Mouse (Mus musculus) midbrain, embryonic 13.5 days (tissue): ENCODE data around the gene Dock3. TPM values are rescaled to one million over a fixed set of nuclear protein-coding genes. Genes with fewer than 3 reads are reported as not detected.

ENCODE experiments used
- ATAC-seq: fragments of 200-750 bp; cut with Nextera tagmentation; 2 replicates; pipeline ENCODE4 v1.8.0; 2017; ENCODE audit warnings: mild to moderate bottlenecking, moderate TSS enrichment, moderate library complexity
- H3K27ac ChIP-seq: fragments of 300-500 bp; sonication (generic); 2 replicates; pipeline ENCODE4 v1.5.1; 2015; ENCODE audit warnings: inconsistent platforms, mild to moderate bottlenecking, moderate library complexity
- H3K27me3 ChIP-seq: fragments of 300-500 bp; sonication (generic); 2 replicates; pipeline ENCODE4 v1.6.1; 2015; ENCODE audit warnings: mild to moderate bottlenecking, inconsistent platforms
- H3K36me3 ChIP-seq: fragments of 300-500 bp; sonication (generic); 2 replicates; pipeline ENCODE4 v1.6.1; 2015; ENCODE audit warnings: mild to moderate bottlenecking, inconsistent platforms
- H3K4me1 ChIP-seq: fragments of 300-500 bp; sonication (generic); replicated peaks from 2 replicates; pipeline ENCODE4 v1.6.1; 2015; ENCODE audit warnings: inconsistent platforms
- H3K4me2 ChIP-seq: fragments of 300-500 bp; sonication (generic); replicated peaks from 2 replicates; pipeline ENCODE4 v1.6.1; 2015; ENCODE audit warnings: moderate library complexity, mild to moderate bottlenecking, inconsistent platforms
- H3K4me3 ChIP-seq: fragments of 300-500 bp; sonication (generic); replicated peaks from 2 replicates; pipeline ENCODE4 v1.5.1; 2015; ENCODE audit warnings: mild to moderate bottlenecking, inconsistent platforms
- H3K9ac ChIP-seq: fragments of 300-500 bp; sonication (generic); replicated peaks from 2 replicates; pipeline ENCODE4 v1.6.1; 2015; ENCODE audit warnings: mild to moderate bottlenecking, inconsistent platforms
- H3K9me3 ChIP-seq: fragments of 300-500 bp; sonication (generic); 2 replicates; pipeline ENCODE4 v1.6.1; 2016; ENCODE audit warnings: mild to moderate bottlenecking, inconsistent platforms
- WGBS: fragments of 180-500 bp; shearing (Covaris S2); methylation state at CpG from one replicate; pipeline ENCODE4 v1.1.7; 2015; 5-methylcytosine and 5-hydroxymethylcytosine counted together
- polyA plus RNA-seq: library from polyadenylated mRNA; unstranded; fragments of >200 nt; fragmentation: Nextera tagmentation; extraction: Ambion mirVana; gene quantifications from 2 replicates; pipeline ENCODE4 v1.2.1, GENCODE M21; 2015

Dock3 gene
- polyA plus RNA-seq, 1 experiment from 2014 or later: 20.2 TPM

GRCm38 (mm10) chr9:106884996-106885900, 346.5 kb downstream of the Dock3 start:
- WGBS: 20% methylated on average over 44 of the region's 44 CpGs
- ATAC-seq: no peak
- H3K9me3 ChIP-seq: no peaks in the 10 kb centered on the region
- H3K27me3 ChIP-seq: no peaks in the 10 kb centered on the region
- peaks cover 70% of the 10 kb centered on the region for H3K36me3 ChIP-seq
- peak overlapping the region; percentile 99 for H3K4me2 ChIP-seq
- peaks cover 79% of the 10 kb centered on the region for H3K4me1 ChIP-seq
- peak overlapping the region; percentile 99 for H3K9ac ChIP-seq
- peak overlapping the region; percentile 98 for H3K4me3 ChIP-seq
- H3K27ac ChIP-seq: peak overlapping the region; percentile 96

GRCm38 (mm10) chr9:106884306-106884705, 347.4 kb downstream of the Dock3 start:
- Histone ChIP-seq H3K27me3 (no peaks in the 10 kb centered on the region), H3K36me3 (peaks cover 66% of the 10 kb centered on the region), H3K9ac (peak overlapping the region; percentile 99), H3K4me1 (peaks cover 69% of the 10 kb centered on the region), H3K9me3 (no peaks in the 10 kb centered on the region), H3K4me3 (peak overlapping the region; percentile 98), H3K27ac (0 out of 2 replicates have a peak overlapping the region, but pooled peaks have one; percentile 2), H3K4me2 (peak overlapping the region; percentile 99)
- ATAC-seq: no peak
- WGBS: 43% methylated on average over 16 of the region's 16 CpGs

DNA sequence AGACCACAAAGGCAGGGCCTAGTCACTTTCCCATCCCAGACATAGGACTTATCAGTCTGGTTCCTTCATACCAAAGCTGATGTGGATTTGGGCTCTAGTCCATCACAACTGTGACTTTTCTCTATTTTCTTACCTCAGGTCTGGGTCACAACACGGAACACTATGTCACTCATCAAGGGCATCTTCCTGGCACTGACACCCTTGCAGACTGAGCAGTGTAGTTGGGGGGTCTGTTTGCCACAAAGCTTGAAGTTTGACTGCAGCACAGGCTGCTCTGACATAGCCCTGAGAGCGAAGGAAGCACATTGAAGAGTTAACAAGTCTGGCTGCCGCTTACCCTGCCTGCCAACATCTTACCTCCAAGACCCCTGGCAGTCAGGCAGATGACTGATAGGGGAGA, 348.6 kb downstream of the Dock3 start:
- Histone ChIP-seq H3K9me3 (no peaks in the 10 kb centered on the region), H3K4me3 (peak overlapping the region; percentile 98), H3K4me2 (peak overlapping the region; percentile 99), H3K36me3 (peaks cover 64% of the 10 kb centered on the region), H3K27me3 (no peaks in the 10 kb centered on the region), H3K9ac (peak overlapping the region; percentile 53; the same call in 1 of the 2 replicates), H3K27ac (no peak overlapping the region), H3K4me1 (peaks cover 58% of the 10 kb centered on the region)
- no peak for ATAC-seq
- WGBS: 90% methylated on average over 3 of the region's 3 CpGs

- peak overlapping the region; percentile 99 for H3K4me2 ChIP-seq
- 69% methylated on average over 4 of the region's 4 CpGs for WGBS
- H3K27me3 ChIP-seq: no peaks in the 10 kb centered on the region
- H3K4me1 ChIP-seq: peaks cover 50% of the 10 kb centered on the region
- peak overlapping the region; percentile 53; the same call in 1 of the 2 replicates for H3K9ac ChIP-seq
- peaks cover 69% of the 10 kb centered on the region for H3K36me3 ChIP-seq
- H3K9me3 ChIP-seq: no peaks in the 10 kb centered on the region
- H3K4me3 ChIP-seq: no peak overlapping the region
- ATAC-seq: no peak
- no peak overlapping the region for H3K27ac ChIP-seq
Observed at GRCm38 (mm10) chr9:106882176-106882575, 349.5 kb downstream of the Dock3 start.

- Histone ChIP-seq H3K4me2 (no peak overlapping the region), H3K27me3 (no peaks in the 10 kb centered on the region), H3K4me3 (no peak overlapping the region), H3K9ac (no peak overlapping the region), H3K27ac (no peak overlapping the region), H3K36me3 (peaks cover 77% of the 10 kb centered on the region), H3K4me1 (peaks cover 50% of the 10 kb centered on the region), H3K9me3 (no peaks in the 10 kb centered on the region)
- 57% methylated on average over 4 of the region's 4 CpGs for WGBS
- no peak for ATAC-seq
Observed at GRCm38 (mm10) chr9:106881071-106881755, 350.5 kb downstream of the Dock3 start.

DNA sequence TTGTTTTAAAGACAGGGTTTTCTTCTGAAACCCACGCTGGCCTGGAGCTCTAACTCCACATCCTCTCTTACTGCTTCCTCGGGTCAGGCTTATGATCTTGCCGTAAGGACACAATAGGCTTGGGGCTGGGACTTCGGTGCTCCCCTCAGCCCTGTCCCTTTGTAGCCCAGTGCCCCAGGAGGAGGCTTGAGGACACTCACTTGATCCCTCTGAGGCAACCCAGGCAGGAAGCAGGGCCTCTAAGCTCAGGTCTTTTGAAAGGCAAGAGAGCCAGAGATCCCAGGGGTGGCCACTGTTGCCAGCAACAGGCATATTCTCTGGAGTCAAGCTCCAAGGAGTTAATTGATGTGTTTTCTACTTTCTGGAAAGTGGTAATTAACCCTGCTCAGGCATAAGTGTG, 352.2 kb downstream of the Dock3 start:
- ATAC-seq: no peak
- Histone ChIP-seq H3K36me3 (peaks cover 84% of the 10 kb centered on the region), H3K9ac (no peak overlapping the region), H3K4me3 (no peak overlapping the region), H3K27me3 (no peaks in the 10 kb centered on the region), H3K4me1 (peaks cover 37% of the 10 kb centered on the region), H3K4me2 (no peak overlapping the region), H3K27ac (no peak overlapping the region), H3K9me3 (no peaks in the 10 kb centered on the region)
- WGBS: 49% methylated on average over 4 of the region's 4 CpGs

DNA sequence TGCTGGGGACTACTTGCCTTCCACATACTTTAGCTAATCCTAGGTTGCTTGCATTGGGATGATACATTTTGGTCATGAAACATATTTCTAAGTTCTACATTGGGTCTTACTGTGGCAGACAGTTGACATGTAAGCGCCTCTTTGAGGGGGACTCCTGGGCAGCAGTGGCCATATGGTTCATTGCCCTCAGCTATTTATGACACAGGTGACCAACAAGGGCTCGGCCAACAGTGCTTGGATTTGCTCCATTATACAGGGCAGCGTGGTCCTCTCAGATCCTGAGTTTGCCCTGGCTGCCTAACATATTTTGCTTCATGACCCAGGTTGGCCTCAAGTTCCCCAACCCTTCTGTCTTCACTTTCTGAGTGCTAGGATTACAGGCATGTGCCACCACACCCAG, 355.0 kb downstream of the Dock3 start:
- Histone ChIP-seq H3K27ac (no peak overlapping the region), H3K4me3 (no peak overlapping the region), H3K4me2 (no peak overlapping the region), H3K36me3 (peaks cover 76% of the 10 kb centered on the region), H3K4me1 (peaks cover 9% of the 10 kb centered on the region), H3K27me3 (no peaks in the 10 kb centered on the region), H3K9ac (no peak overlapping the region), H3K9me3 (no peaks in the 10 kb centered on the region)
- 92% methylated on average over 3 of the region's 3 CpGs for WGBS
- no peak for ATAC-seq

DNA sequence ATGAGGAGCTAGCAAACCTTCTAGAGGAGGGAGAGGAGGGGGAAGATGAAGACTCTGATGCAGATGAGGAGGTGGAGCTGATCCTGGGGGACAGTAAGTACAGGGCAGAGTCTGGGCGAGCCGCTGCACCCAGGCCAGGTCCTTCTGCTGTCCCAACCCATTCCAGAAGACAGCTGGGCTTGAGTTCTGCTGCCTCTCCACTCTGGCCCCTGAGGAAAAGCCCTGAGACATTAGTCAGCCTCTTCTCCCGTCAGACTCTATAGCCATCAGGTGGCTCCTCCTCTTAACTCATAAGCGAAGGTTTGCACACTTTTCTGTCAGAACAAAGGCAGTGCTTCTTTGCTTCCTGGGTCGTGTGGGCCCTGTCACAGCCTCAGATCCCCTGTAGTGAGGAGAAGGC, 357.5 kb downstream of the Dock3 start:
- no peak overlapping the region for H3K27ac ChIP-seq
- ATAC-seq: no peak
- H3K36me3 ChIP-seq: peaks cover 74% of the 10 kb centered on the region
- H3K9ac ChIP-seq: no peak overlapping the region
- H3K9me3 ChIP-seq: no peaks in the 10 kb centered on the region
- WGBS: 82% methylated on average over 5 of the region's 5 CpGs
- no peaks in the 10 kb centered on the region for H3K4me1 ChIP-seq
- H3K4me2 ChIP-seq: no peak overlapping the region
- no peaks in the 10 kb centered on the region for H3K27me3 ChIP-seq
- H3K4me3 ChIP-seq: no peak overlapping the region

DNA sequence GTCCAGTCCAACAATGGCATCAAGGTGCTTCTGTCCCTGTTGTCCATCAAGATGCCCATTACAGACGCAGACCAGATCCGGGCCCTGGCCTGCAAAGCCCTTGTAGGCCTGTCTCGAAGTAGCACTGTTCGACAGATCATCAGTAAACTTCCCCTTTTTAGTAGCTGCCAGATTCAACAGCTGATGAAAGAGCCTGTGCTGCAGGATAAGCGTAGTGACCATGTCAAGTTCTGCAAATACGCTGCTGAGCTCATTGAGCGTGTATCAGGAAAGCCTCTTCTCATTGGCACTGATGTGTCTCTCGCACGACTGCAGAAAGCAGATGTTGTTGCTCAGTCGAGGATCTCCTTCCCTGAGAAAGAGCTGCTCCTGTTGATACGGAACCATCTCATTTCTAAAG, 373.7 kb downstream of the Dock3 start:
- H3K9ac ChIP-seq: no peak overlapping the region
- no peak overlapping the region for H3K27ac ChIP-seq
- H3K4me1 ChIP-seq: no peaks in the 10 kb centered on the region
- H3K4me2 ChIP-seq: no peak overlapping the region
- peaks cover 81% of the 10 kb centered on the region for H3K36me3 ChIP-seq
- H3K4me3 ChIP-seq: no peak overlapping the region
- no peaks in the 10 kb centered on the region for H3K27me3 ChIP-seq
- 93% methylated on average over 11 of the region's 11 CpGs for WGBS
- no peak for ATAC-seq
- no peaks in the 10 kb centered on the region for H3K9me3 ChIP-seq

GRCm38 (mm10) chr9:106856664-106857063, 375.0 kb downstream of the Dock3 start:
- H3K9me3 ChIP-seq: no peaks in the 10 kb centered on the region
- H3K4me1 ChIP-seq: no peaks in the 10 kb centered on the region
- no peak for ATAC-seq
- H3K4me3 ChIP-seq: no peak overlapping the region
- H3K4me2 ChIP-seq: no peak overlapping the region
- 87% methylated on average over 3 of the region's 3 CpGs for WGBS
- H3K27ac ChIP-seq: no peak overlapping the region
- no peaks in the 10 kb centered on the region for H3K27me3 ChIP-seq
- H3K36me3 ChIP-seq: peaks cover 80% of the 10 kb centered on the region
- no peak overlapping the region for H3K9ac ChIP-seq
